ENCODE assay signal across 9 mouse cellular contexts in genomic region chr3:149092649-149093048, GRCm38 (mm10).
DNase-seq lines count a peak whose midpoint lies in the region; ATAC-seq and TF ChIP-seq lines count a peak whose summit lies in the region.
"Had no signal": no experiment of that assay in that cellular context is flagged by ENCODE, and none has a peak within 500 bp of the region (broad histone marks: within the 10 kb centered on the region; RNA-seq: fewer than 3 reads in every experiment).

No protein-coding gene starts in this region.

- no peak overlapping the region for H3K27ac ChIP-seq in heart, embryonic 12.5 days (ENCODE audit: poor library complexity, severe bottlenecking)
- H3K27ac ChIP-seq in lung, embryonic 16.5 days (ENCODE audit: low read length), result no peak overlapping the region
- H3K27ac ChIP-seq in forebrain, embryonic 13.5 days, result no peak overlapping the region
- H3K27ac ChIP-seq in neural tube, embryonic 13.5 days (replicated peaks), result no peak overlapping the region
- H3K27ac ChIP-seq: heart, embryonic 10.5 days had no signal

- no peak for TF ChIP-seq POLR2A in lung, adult 2 months (IDR thresholded peaks at IDR 0.05; ENCODE audit: borderline replicate concordance, extremely low read depth, low read depth, low read length)

- no peak overlapping the region for H3K4me3 ChIP-seq in heart, embryonic 12.5 days
- no peak overlapping the region for H3K4me3 ChIP-seq in lung, embryonic 16.5 days (ENCODE audit: low read length)
- no peak overlapping the region for H3K4me3 ChIP-seq in lung, adult 2 months (replicated peaks; ENCODE audit: extremely low read depth, low read depth, low read length)
- no peak overlapping the region for H3K4me3 ChIP-seq in forebrain, embryonic 13.5 days
- no peak overlapping the region for H3K4me3 ChIP-seq in neural tube, embryonic 13.5 days
- H3K4me3 ChIP-seq: heart, embryonic 10.5 days had no signal

- DNase-seq in heart, postnatal 25 days (ENCODE audit: low spot score), result no peak
- DNase-seq in lung, adult 2 months, result no peak
- DNase-seq in spleen, postnatal 14 days (ENCODE audit: low spot score in 2 of 2), result no peak
- no peak for DNase-seq in thymus, postnatal 4 days

- H3K4me2 ChIP-seq in heart, embryonic 12.5 days, result peak overlapping the region; percentile 51; the same call in 1 of the 2 replicates
- H3K4me2 ChIP-seq in lung, embryonic 16.5 days (ENCODE audit: low read depth, low read length), result peak overlapping the region; percentile 41; the same call in 1 of the 2 replicates
- H3K4me2 ChIP-seq in forebrain, embryonic 13.5 days, result peak overlapping the region; percentile 40
- H3K4me2 ChIP-seq in neural tube, embryonic 13.5 days, result peak overlapping the region; percentile 27; the same call in 1 of the 2 replicates

- WGBS in heart, embryonic 12.5 days, result 18% methylated on average over 5 of the region's 5 CpGs
- WGBS in lung, embryonic 16.5 days, result 19% methylated on average over 5 of the region's 5 CpGs
- WGBS in lung, adult 2 months, result 56% methylated on average over 5 of the region's 5 CpGs
- 2% methylated on average over 5 of the region's 5 CpGs for WGBS in forebrain, embryonic 13.5 days
- 7% methylated on average over 5 of the region's 5 CpGs for WGBS in neural tube, embryonic 13.5 days

- TF ChIP-seq CTCF in lung, adult 2 months (IDR thresholded peaks at IDR 0.05; ENCODE audit: insufficient read depth, low read length), result no peak

- H3K9ac ChIP-seq in heart, embryonic 12.5 days, result no peak overlapping the region
- no peak overlapping the region for H3K9ac ChIP-seq in lung, embryonic 16.5 days (ENCODE audit: low read length)
- no peak overlapping the region for H3K9ac ChIP-seq in forebrain, embryonic 13.5 days
- H3K9ac ChIP-seq in neural tube, embryonic 13.5 days, result no peak overlapping the region; the same call in 1 of the 2 replicates

- ATAC-seq in heart, embryonic 12.5 days (ENCODE audit: insufficient number of reproducible peaks, low FRiP score), result no peak
- no peak for ATAC-seq in lung, embryonic 16.5 days (ENCODE audit: low read depth)
- ATAC-seq in forebrain, embryonic 13.5 days, result no peak
- no peak for ATAC-seq in neural tube, embryonic 13.5 days (ENCODE audit: low read depth)

- intact Hi-C loops in heart, postnatal 25 days (cut with DNase I), result no loop called here

- H3K9me3 ChIP-seq in heart, embryonic 12.5 days (replicated peaks), result no peaks in the 10 kb centered on the region
- no peaks in the 10 kb centered on the region for H3K9me3 ChIP-seq in lung, embryonic 16.5 days (ENCODE audit: control insufficient read depth, low read length)
- no peaks in the 10 kb centered on the region for H3K9me3 ChIP-seq in forebrain, embryonic 13.5 days (replicated peaks)
- no peaks in the 10 kb centered on the region for H3K9me3 ChIP-seq in neural tube, embryonic 13.5 days
- H3K9me3 ChIP-seq: heart, embryonic 10.5 days had no signal

- peaks cover 19% of the 10 kb centered on the region for H3K4me1 ChIP-seq in heart, embryonic 12.5 days (replicated peaks)
- H3K4me1 ChIP-seq in lung, embryonic 16.5 days (replicated peaks; ENCODE audit: control insufficient read depth, insufficient read depth, low read length), result peaks cover 15% of the 10 kb centered on the region
- peaks cover 3% of the 10 kb centered on the region for H3K4me1 ChIP-seq in lung, adult 2 months (ENCODE audit: control insufficient read depth, insufficient read depth, low read length)
- peaks cover 39% of the 10 kb centered on the region for H3K4me1 ChIP-seq in forebrain, embryonic 13.5 days
- peaks cover 25% of the 10 kb centered on the region for H3K4me1 ChIP-seq in neural tube, embryonic 13.5 days (replicated peaks)

- H3K27me3 ChIP-seq in heart, embryonic 12.5 days (replicated peaks), result no peaks in the 10 kb centered on the region; the same call in 1 of the 2 replicates
- H3K27me3 ChIP-seq in lung, embryonic 16.5 days (ENCODE audit: control insufficient read depth, insufficient read depth, low read depth, low read length), result no peaks in the 10 kb centered on the region
- H3K27me3 ChIP-seq in forebrain, embryonic 13.5 days, result peaks cover 1% of the 10 kb centered on the region
- peaks cover 5% of the 10 kb centered on the region; the same call in 1 of the 2 replicates for H3K27me3 ChIP-seq in neural tube, embryonic 13.5 days

- H3K36me3 ChIP-seq in heart, embryonic 12.5 days, result no peaks in the 10 kb centered on the region
- H3K36me3 ChIP-seq in lung, embryonic 16.5 days (ENCODE audit: control insufficient read depth, insufficient read depth, low read length), result no peaks in the 10 kb centered on the region
- no peaks in the 10 kb centered on the region for H3K36me3 ChIP-seq in forebrain, embryonic 13.5 days (ENCODE audit: poor library complexity, severe bottlenecking)
- H3K36me3 ChIP-seq in neural tube, embryonic 13.5 days, result no peaks in the 10 kb centered on the region
- H3K36me3 ChIP-seq: heart, embryonic 10.5 days had no signal
